Mouse (Mus musculus) lung, postnatal 0 days (tissue): ENCODE measurements around the gene Acrv1.

Experiments used
- CTCF ChIP-seq: IDR thresholded peaks from 2 replicates; pipeline ENCODE4 v1.5.1; 2016; ENCODE audit warnings: antibody characterized with exemption, mild to moderate bottlenecking
- EP300 ChIP-seq: IDR thresholded peaks from 2 replicates; pipeline ENCODE4 v1.6.1; 2016; ENCODE audit warnings: antibody characterized with exemption, mild to moderate bottlenecking, control low read depth

DNA sequence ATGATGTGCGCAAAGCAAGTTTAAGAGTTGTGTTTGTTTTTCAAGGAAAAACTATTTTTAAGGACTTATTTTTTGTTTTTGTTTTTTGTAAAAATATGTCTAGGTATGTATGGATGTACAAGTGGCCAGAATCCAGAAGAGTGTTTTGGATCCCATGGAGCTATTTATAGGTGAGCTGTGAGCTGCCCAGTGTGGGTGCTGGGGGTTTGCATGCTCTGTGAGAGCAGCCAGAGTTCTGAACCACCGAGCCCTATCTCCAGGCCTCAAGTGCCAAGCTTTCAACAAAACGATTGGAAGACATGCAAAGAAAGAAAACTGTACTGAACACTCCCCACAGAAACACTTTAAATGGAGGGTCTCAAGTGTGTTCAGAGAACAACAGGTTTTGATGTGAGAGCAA is 12.9 kb downstream of the Acrv1 start:
- no peak for TF ChIP-seq CTCF
- TF ChIP-seq EP300, result no peak
